Mouse (Mus musculus) thymus, adult 18-20 months (tissue): Measurements from ENCODE around the gene Tlr13.

Experiments
- DNase-seq, 2 experiments: peaks; one replicate each; pipeline ENCODE4 v3.0.0; 2022; ENCODE audit warnings: mixed read lengths in 2 of 2

Tlr13 gene

DNA sequence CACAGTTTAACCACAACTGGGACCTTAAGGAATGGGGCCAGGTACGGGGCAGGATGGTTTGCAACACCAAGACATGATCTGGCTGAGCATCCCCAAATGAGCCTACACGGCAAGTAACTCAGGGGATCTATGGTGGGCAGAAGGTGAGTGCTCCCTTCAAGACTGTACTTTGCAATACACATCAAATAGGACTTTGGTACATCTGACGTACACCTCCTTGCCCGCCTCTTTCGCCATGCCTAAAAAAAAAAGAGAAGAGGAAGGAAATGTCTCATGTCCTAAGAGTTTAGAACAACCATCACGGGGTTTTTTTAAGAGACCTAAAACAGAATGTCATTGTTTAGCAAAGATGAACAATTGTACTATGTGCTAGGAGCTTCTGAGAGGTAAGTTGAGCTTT lies at the start of gene Tlr13:
TSS of gene Tlr13 (plus strand) at position 269 of the 400 bp plus-strand sequence.
- DNase-seq = no peak

DNA sequence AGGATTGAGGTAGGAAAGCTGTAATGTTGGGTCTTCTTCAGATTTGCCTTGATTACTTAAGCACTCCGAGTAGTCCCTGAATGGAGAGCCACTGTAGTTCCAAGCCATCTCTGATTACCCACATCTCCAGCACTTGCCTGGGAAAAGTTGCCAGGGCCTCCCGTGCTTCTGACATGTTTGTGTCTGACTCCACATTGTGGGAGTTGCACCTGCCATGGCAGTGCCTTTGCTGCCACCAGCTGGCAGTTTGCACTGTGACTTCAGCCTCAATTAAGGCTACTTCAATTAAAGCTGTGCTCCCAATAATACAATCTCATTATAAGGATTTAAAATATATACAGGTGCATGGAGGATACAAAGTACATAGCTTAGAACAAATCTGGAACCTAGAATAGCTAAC lies 37.5 kb upstream of the Tlr13 start:
- DNase-seq = no peak

DNA sequence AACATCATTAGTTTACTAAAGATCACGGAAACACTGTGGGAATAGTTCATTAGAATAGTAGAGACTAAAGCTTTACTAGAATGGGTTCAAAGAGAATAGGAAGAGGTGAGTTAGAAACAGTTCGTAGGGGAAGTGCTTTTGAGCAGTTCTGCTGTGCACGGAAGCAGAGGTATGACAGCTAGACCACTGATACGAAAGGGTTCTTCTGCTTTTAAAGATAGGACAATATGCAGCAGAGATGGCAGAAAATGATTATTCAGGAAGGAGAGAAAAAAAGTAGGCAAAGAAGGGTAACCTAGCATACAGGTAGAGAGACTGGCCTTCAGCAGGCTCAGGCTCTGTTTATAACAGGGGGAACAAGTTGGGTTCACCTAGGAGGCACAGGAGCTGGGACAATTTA lies 29.1 kb upstream of the Tlr13 start:
- DNase-seq = no peak

GRCm38 (mm10) chrX:106114674-106115073 lies 28.3 kb upstream of the Tlr13 start:
- DNase-seq = no peak

DNA sequence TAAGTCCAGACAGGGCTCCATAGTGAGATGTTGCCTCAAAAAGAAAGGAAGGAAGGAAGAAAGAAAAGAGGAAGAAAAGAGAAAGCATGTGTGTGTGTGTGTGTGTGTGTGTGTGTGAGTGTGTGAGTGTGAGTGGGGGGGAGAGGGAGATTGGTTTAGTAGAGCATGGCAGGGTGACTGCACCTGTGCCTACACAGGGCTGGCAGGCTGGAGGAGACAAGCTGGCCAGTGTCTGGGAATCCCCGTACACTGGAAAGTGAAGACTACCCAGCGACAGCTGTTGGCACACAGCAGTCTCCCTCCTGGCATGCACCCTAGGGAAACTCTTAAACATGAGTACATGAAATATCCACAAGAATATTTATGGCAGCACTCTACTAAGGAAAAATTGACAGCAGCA lies 20.2 kb upstream of the Tlr13 start:
- no peak for DNase-seq

GRCm38 (mm10) chrX:106128283-106128682 lies 14.7 kb upstream of the Tlr13 start:
- no peak for DNase-seq

GRCm38 (mm10) chrX:106129877-106130276 lies 13.1 kb upstream of the Tlr13 start:
- no peak for DNase-seq

GRCm38 (mm10) chrX:106134916-106135315 lies 8.1 kb upstream of the Tlr13 start:
- no peak for DNase-seq

- DNase-seq = no peak
Measured at GRCm38 (mm10) chrX:106135484-106135883, 7.5 kb upstream of the Tlr13 start.

DNA sequence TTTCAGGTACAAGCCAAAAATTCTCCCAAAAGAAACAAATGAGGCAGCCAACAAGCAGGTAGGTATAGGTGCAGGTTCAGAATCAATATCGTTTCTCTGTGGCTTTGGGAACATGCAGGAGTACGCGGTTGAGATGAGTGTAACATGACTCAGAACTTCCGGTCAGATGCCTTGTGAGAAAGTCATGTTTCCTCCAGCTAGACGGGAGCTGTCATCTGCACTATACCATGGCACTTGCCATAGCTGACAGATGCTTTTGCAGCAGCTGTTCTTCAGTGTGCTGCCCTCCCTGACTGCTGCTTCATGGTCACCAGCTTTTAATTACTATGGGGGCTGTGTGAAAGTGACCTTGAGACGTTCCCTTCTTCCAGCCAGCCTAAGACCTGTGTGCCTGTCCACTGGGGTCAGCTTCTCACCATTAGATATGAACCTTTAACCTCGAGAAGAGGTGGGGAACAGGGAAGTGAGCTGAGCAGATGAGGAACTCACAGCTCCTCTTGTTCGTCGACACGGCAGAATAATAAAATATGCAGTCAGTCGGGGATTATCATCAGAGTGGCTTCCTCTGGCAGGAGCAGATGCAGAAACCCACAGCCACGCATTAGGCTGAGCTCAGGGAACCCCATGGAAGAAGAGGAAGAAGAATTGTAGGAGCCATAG lies 7.0 kb upstream of the Tlr13 start:
- no peak for DNase-seq

- no peak for DNase-seq
Measured at GRCm38 (mm10) chrX:106139309-106140070, 3.5 kb upstream of the Tlr13 start.

- no peak for DNase-seq
Measured at GRCm38 (mm10) chrX:106148185-106148584, 5.2 kb downstream of the Tlr13 start.

DNA sequence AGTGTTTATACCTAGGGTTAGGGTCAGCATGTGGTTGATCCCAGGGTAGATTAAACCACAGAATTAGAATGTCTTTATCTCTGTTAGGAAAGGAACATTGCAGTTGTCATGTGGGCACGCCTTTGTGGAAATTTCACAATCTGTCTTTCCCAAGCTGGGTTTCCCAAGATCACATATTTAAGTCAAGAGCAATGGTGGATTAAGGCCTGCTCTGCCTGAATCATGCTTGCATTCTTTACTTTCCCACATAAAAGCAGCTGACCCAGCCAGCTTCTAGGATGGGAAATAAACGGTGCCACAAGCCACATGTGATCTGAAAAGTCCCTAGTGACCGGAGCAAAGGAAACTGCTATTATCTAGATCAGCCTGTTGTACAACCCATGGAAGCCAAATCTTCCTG lies 6.5 kb downstream of the Tlr13 start:
- DNase-seq = no peak

DNA sequence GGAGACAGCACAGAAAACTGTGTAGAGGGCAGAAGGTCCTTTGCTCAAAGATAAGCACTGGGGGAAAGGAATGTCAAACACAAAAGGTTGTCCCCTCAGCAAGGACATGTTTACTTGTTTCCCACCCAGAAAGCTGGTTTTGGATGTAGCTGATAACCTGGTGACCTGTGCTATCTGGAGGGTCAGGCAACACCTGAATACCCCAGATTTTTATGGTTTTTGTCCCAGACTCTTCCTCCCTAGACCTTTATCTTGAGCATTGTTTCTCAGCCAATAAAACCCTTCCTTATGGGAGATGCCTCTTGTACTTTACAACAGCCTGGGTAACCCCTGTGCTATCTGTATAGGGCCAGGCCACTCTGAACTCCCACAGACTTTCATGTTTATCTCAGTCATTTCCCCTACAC lies 11.2 kb downstream of the Tlr13 start:
- no peak for DNase-seq

DNA sequence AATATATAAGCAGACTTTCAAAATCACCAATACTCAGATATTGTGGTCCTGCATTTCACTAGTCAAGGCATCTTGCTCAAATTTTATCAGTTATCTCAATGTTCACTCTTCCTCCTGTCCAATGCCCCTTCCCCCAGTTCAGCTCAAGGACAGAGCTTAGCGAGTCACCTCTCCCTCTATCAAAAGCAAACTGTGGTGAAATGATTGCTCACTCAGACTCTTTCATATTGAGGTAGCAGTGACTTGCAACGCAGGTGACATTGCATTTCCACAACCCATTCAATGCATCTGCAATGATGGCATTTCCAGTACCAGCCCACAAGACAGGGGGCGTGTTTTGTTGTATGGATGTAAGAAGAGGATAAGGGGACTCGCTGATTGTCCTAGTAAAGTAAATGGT lies 12.9 kb downstream of the Tlr13 start:
- no peak for DNase-seq

GRCm38 (mm10) chrX:106163995-106164394 lies 21.0 kb downstream of the Tlr13 start:
- DNase-seq = no peak

- DNase-seq = no peak
Measured at GRCm38 (mm10) chrX:106164555-106164954, 21.6 kb downstream of the Tlr13 start.

DNA sequence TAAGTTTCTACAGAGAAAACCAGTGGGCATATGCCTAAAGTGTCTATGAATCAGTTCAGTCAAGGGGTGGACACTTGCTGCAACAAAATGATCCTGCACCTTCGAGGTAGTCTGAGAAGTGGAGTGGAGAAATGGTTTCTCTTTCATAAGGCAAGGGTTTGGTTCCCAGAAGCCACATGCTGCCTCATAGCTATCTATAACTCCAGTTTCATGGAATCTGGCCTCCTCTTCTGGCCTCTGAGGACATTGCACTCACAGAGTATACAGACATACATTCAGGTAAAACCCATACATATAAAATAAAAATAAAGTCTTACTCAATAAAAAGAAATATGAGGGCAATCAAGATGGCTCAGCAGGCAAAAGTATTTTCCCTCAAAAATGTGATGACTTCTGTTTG lies 22.1 kb downstream of the Tlr13 start:
- no peak for DNase-seq

DNA sequence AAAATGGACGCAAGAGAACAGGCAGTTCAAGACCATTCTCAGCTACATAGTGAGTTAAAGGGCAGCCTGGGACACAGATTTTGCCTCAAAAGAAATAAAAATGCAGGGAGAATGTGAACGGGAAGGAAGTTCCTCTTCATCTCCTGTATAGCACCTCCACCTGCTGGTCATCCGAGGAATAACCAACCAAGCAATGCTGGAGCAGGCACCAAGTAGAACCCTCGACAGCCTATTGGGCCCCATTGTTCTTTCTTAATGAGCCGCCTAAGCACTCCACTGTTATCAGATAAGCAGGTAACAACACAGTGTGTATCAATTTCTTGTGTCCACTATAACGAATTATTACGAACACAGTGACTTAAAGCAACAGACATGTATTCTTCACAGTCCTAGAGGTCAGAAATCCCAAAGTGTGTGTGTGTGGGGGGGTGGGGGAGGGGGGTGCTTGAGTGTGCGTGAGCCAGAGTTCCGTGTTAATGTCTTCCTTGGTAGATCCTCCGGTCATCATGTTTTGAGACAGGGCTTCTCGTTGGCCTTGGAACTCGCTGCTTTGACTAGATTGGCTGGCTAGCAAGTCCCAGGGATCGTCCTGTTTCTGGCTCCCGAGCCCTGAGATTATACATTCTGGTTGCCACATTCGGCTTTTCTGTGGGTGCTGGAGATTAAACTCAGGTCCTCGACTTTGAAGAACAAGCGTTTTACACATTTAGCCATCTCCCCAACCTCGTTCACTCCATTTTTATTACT lies 28.3 kb downstream of the Tlr13 start:
- peak; percentile 47 to 49 for DNase-seq

- DNase-seq = peak; percentile 16 to 34
Measured at GRCm38 (mm10) chrX:106171853-106172154, 28.8 kb downstream of the Tlr13 start.

DNA sequence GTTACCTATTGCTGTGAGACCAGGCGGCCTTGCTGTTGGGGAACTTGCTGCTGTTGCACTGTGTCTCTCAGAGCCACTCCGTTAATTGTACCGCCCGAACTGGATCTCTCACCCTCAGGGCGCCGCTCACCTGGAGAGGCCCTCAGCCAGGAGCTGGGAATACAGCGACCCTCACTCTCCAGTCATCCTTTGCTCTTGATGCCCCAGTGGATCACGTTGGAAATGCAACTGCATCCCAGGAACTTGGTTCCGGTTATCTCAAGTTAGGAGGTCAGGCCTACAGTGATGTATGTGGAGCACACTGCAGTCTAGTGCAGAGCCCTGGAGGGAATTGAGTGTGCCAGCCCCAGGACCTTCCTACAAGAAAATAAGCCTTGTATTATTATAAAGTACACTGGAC lies 33.3 kb downstream of the Tlr13 start:
- no peak for DNase-seq

- DNase-seq = no peak
Measured at GRCm38 (mm10) chrX:106184279-106184678, 41.3 kb downstream of the Tlr13 start.

- DNase-seq = no peak
Measured at GRCm38 (mm10) chrX:106185706-106186105, 42.7 kb downstream of the Tlr13 start.
